Mouse (Mus musculus) liver, postnatal 0 days (tissue): ENCODE measurements around the gene Zscan18. TPM values are rescaled to one million over a fixed set of nuclear protein-coding genes. Genes with fewer than 3 reads are reported as not detected.
A peak's percentile ranks its signal among the peaks of the same experiment; 100 is the strongest.

Experiments used
- ATAC-seq: fragments of 200-750 bp; cut with Nextera tagmentation; 2 replicates; pipeline ENCODE4 v1.8.0; 2017; ENCODE audit warnings: mild to moderate bottlenecking, moderate library complexity
- DNase-seq: peaks from one replicate; pipeline ENCODE4 v3.0.0-alpha.2; 2016
- H3K27ac ChIP-seq: fragments of 300-500 bp; sonication (generic); 2 replicates; pipeline ENCODE4 v1.5.1; 2014; ENCODE audit warnings: antibody characterized with exemption, moderate library complexity, mild to moderate bottlenecking, low read depth
- H3K27me3 ChIP-seq: fragments of 300-500 bp; sonication (generic); 2 replicates; pipeline ENCODE4 v1.6.1; 2014; ENCODE audit warnings: low read length, control low read depth, mixed read lengths; ENCODE audit not compliant: insufficient read depth
- H3K36me3 ChIP-seq: fragments of 300-500 bp; sonication (generic); replicated peaks from 2 replicates; pipeline ENCODE4 v1.6.1; 2014; ENCODE audit warnings: mild to moderate bottlenecking, control low read depth, low read length, moderate library complexity, mixed read lengths; ENCODE audit not compliant: insufficient read depth
- H3K4me1 ChIP-seq: fragments of 300-500 bp; sonication (generic); 2 replicates; pipeline ENCODE4 v1.6.1; 2014; ENCODE audit warnings: antibody characterized with exemption, mild to moderate bottlenecking, control low read depth; ENCODE audit not compliant: insufficient read depth
- H3K4me2 ChIP-seq: fragments of 300-500 bp; sonication (generic); 2 replicates; pipeline ENCODE4 v1.6.1; 2014; ENCODE audit warnings: low read depth, mild to moderate bottlenecking, low read length, moderate library complexity, mixed read lengths
- H3K4me3 ChIP-seq: fragments of 300-500 bp; sonication (generic); 2 replicates; pipeline ENCODE4 v1.5.1; 2014; ENCODE audit warnings: low read depth, low read length
- H3K9ac ChIP-seq: fragments of 300-500 bp; sonication (generic); replicated peaks from 2 replicates; pipeline ENCODE4 v1.6.1; 2014; ENCODE audit warnings: mild to moderate bottlenecking, moderate library complexity
- H3K9me3 ChIP-seq: fragments of 300-500 bp; sonication (generic); 2 replicates; pipeline ENCODE4 v1.6.1; 2016; ENCODE audit warnings: mild to moderate bottlenecking, control low read depth, low read length, mixed read lengths
- CTCF ChIP-seq: sonication (generic); IDR thresholded peaks from 2 replicates; pipeline ENCODE4 v1.5.1; 2016; ENCODE audit warnings: antibody characterized with exemption, low read depth
- EP300 ChIP-seq: IDR thresholded peaks from 2 replicates; pipeline ENCODE4 v1.6.1; 2016; ENCODE audit warnings: antibody characterized with exemption, low read depth, mild to moderate bottlenecking
- WGBS: fragments of 180-500 bp; shearing (Covaris S2); extraction: QIAGEN DNeasy Blood & Tissue Kit; methylation state at CpG from one replicate; pipeline ENCODE4 v1.1.7; 2014; ENCODE audit not compliant: insufficient replicate concordance; 5-methylcytosine and 5-hydroxymethylcytosine counted together
- polyA plus RNA-seq: library from polyadenylated mRNA; unstranded; fragments of >200 nt; fragmentation: Nextera tagmentation; extraction: Ambion mirVana; gene quantifications from 2 replicates; pipeline ENCODE4 v1.2.1, GENCODE M21; 2015

Gene Zscan18
- polyA plus RNA-seq: 0.04 and 0.13 TPM in 2 replicates

- Histone ChIP-seq H3K36me3 (no peaks in the 10 kb centered on the region), H3K27ac (no peak within 1 kb of the TSS), H3K4me2 (peak within 1 kb of the TSS; percentile 74), H3K9me3 (no peaks in the 10 kb centered on the region), H3K9ac (peak within 1 kb of the TSS; percentile 51), H3K4me1 (peaks cover 13% of the 10 kb centered on the region), H3K27me3 (no peaks in the 10 kb centered on the region), H3K4me3 (peak within 1 kb of the TSS; percentile 51)
- ATAC-seq (peak; percentile 92), DNase-seq (peak; percentile 58)
- no peak for TF ChIP-seq CTCF
- TF ChIP-seq EP300: no peak
- WGBS: 4% methylated on average over 31 of the region's 31 CpGs
These were observed at the start of gene Zscan18 for GRCm38 (mm10) chr7:12802866-12803726. Gene Zscan18, minus strand, starts transcription at chr7:12803635.

- TF ChIP-seq EP300: no peak
- no peak for TF ChIP-seq CTCF
- no peak for ATAC-seq
- Histone ChIP-seq H3K27me3 (no peaks in the 10 kb centered on the region), H3K4me2 (peak overlapping the region; percentile 85), H3K36me3 (peaks cover 38% of the 10 kb centered on the region), H3K9me3 (peaks cover 14% of the 10 kb centered on the region; the same call in 1 of the 2 replicates), H3K4me1 (peaks cover 4% of the 10 kb centered on the region; the same call in 1 of the 2 replicates), H3K9ac (no peak overlapping the region), H3K4me3 (peak overlapping the region; percentile 78), H3K27ac (no peak overlapping the region)
- 87% methylated on average over 4 of the region's 4 CpGs for WGBS
- no peak for DNase-seq
These were observed 32.3 kb upstream of the Zscan18 start for GRCm38 (mm10) chr7:12835779-12836178.

- Histone ChIP-seq H3K9ac (peak overlapping the region; percentile 83), H3K27ac (peak overlapping the region; percentile 89), H3K4me3 (peak overlapping the region; percentile 78), H3K27me3 (no peaks in the 10 kb centered on the region), H3K36me3 (peaks cover 33% of the 10 kb centered on the region), H3K4me2 (peak overlapping the region; percentile 85), H3K4me1 (peaks cover 4% of the 10 kb centered on the region; the same call in 1 of the 2 replicates), H3K9me3 (peaks cover 11% of the 10 kb centered on the region; the same call in 1 of the 2 replicates)
- TF ChIP-seq CTCF (no peak), EP300 (no peak)
- DNase-seq: no peak
- 32% methylated on average over 13 of the region's 13 CpGs for WGBS
- peak; percentile 29 for ATAC-seq
These were observed 31.8 kb upstream of the Zscan18 start for GRCm38 (mm10) chr7:12835193-12835671.

- Histone ChIP-seq H3K27me3 (no peaks in the 10 kb centered on the region), H3K4me1 (peaks cover 4% of the 10 kb centered on the region; the same call in 1 of the 2 replicates), H3K4me3 (peak within 1 kb of the TSS; percentile 78), H3K9ac (peak within 1 kb of the TSS; percentile 83), H3K4me2 (peak within 1 kb of the TSS; percentile 85), H3K36me3 (peaks cover 31% of the 10 kb centered on the region), H3K27ac (peak within 1 kb of the TSS; percentile 89), H3K9me3 (0 out of 2 replicates have a peak, but pooled peaks cover 6% of the 10 kb centered on the region)
- DNase-seq (peak; percentile 93), ATAC-seq (peak; percentile 98)
- TF ChIP-seq CTCF: peak; percentile 29
- peak; percentile 20; the same call in 1 of the 2 replicates for TF ChIP-seq EP300
- 3% methylated on average over 47 of the region's 47 CpGs for WGBS
These were observed 31.0 kb upstream of the Zscan18 start, which contains the start of gene Zfp110 for GRCm38 (mm10) chr7:12834162-12835120. Gene Zfp110, plus strand, starts transcription at chr7:12834761.

- no peak for TF ChIP-seq EP300
- TF ChIP-seq CTCF: no peak
- peak within 1 kb of the TSS; percentile 90 for H3K9ac ChIP-seq
- peaks cover 6% of the 10 kb centered on the region for H3K4me1 ChIP-seq
- H3K4me3 ChIP-seq: peak within 1 kb of the TSS; percentile 96
- peak within 1 kb of the TSS; percentile 89 for H3K4me2 ChIP-seq
- H3K9me3 ChIP-seq: peaks cover 13% of the 10 kb centered on the region
- H3K27me3 ChIP-seq: no peaks in the 10 kb centered on the region
- ATAC-seq (peak; percentile 99), DNase-seq (peak; percentile 91)
- WGBS: 1% methylated on average over 37 of the region's 40 CpGs
- H3K36me3 ChIP-seq: 0 out of 2 replicates have a peak, but pooled peaks cover 3% of the 10 kb centered on the region
- H3K27ac ChIP-seq: 0 out of 2 replicates have a peak within 1 kb of the TSS, but pooled peaks have one; percentile 48
These were observed 15.3 kb upstream of the Zscan18 start, which contains the start of gene Zfp329 for GRCm38 (mm10) chr7:12818521-12819295. Gene Zfp329, minus strand, starts transcription at chr7:12818858.
